Mouse (Mus musculus) bone marrow macrophage, adult 2 months (primary cell): Measurements from ENCODE around the gene Fgg.

Source experiments
- CTCF ChIP-seq: IDR thresholded peaks from 2 replicates; pipeline ENCODE4 v1.5.1; 2012; ENCODE audit warnings: low read depth, mild to moderate bottlenecking, low read length, moderate library complexity
- POLR2A ChIP-seq: IDR thresholded peaks from 2 replicates; pipeline ENCODE4 v1.6.1; 2012; ENCODE audit warnings: mild to moderate bottlenecking, low read depth, low read length, borderline replicate concordance

GRCm38 (mm10) chr3:82984840-82985239, 22.7 kb upstream of the Fgg start:
- TF ChIP-seq CTCF (no peak), POLR2A (no peak)
